Mouse (Mus musculus) bone marrow, adult 2 months (tissue): ENCODE results near the gene Trpm3.

ENCODE experiments used
- CTCF ChIP-seq: fragments of 200-500 bp; IDR thresholded peaks from 2 replicates; pipeline ENCODE4 v1.5.1; 2011; ENCODE audit warnings: low read length, control low read depth; ENCODE audit not compliant: control insufficient read depth, insufficient read depth
- POLR2A ChIP-seq: fragments of 200-500 bp; IDR thresholded peaks from 2 replicates; pipeline ENCODE4 v1.6.1; 2011; ENCODE audit warnings: low read depth, mild to moderate bottlenecking, control low read depth, low read length, borderline replicate concordance; ENCODE audit not compliant: control insufficient read depth

GRCm38 (mm10) chr19:23013695-23014094 is 874.8 kb downstream of the Trpm3 start:
- TF ChIP-seq CTCF (no peak), POLR2A (no peak)
